Mouse (Mus musculus) E14TG2a.4 (cell line): Measurements from ENCODE around the gene Bend7.

Experiments used
- H3K27me3 ChIP-seq: 2 replicates; pipeline ENCODE4 v1.6.1; 2014; ENCODE audit warnings: low read length, control low read depth; ENCODE audit not compliant: insufficient read depth
- H3K36me3 ChIP-seq: 2 replicates; pipeline ENCODE4 v1.6.1; 2014; ENCODE audit warnings: low read length, control low read depth; ENCODE audit not compliant: insufficient read depth
- H3K4me1 ChIP-seq: replicated peaks from 2 replicates; pipeline ENCODE4 v1.6.1; 2014; ENCODE audit warnings: low read depth, low read length, control low read depth
- H3K4me3 ChIP-seq: replicated peaks from 2 replicates; pipeline ENCODE4 v1.5.1; 2014; ENCODE audit warnings: mild to moderate bottlenecking, low read length
- H3K9me3 ChIP-seq: 2 replicates; pipeline ENCODE4 v1.6.1; 2014; ENCODE audit warnings: low read length, control low read depth
- CTCF ChIP-seq: conservative IDR thresholded peaks from 2 replicates; pipeline ENCODE4 v1.5.1; 2014; ENCODE audit warnings: low read length
- NANOG ChIP-seq: IDR thresholded peaks from 2 replicates; pipeline ENCODE4 v1.6.1; 2014; ENCODE audit warnings: borderline replicate concordance, low read length, mixed read lengths
- POU5F1 ChIP-seq: IDR thresholded peaks from 2 replicates; pipeline ENCODE4 v1.6.1; 2014; ENCODE audit warnings: low read length, borderline replicate concordance

The Bend7 gene

DNA sequence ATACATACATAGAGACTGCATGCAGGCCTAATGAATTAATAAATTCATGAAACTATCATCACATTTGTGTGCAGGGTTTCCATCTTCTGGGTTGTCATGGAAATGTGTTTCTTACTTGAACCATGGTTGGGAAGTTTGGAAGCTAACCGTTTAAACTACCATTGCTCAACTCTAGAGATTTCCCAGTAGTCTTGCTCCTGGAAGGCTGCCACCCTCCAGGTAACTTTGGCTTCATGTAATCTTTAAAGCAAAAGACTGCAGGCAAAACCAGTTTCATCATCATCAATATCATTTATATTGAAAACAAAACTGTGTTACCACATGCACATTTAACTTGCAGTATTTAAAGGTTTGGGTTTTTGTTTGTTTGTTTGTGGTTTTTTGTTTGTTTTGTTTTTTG is 16.3 kb downstream of the Bend7 start:
- Histone ChIP-seq H3K9me3 (peaks cover 6% of the 10 kb centered on the region), H3K36me3 (no peaks in the 10 kb centered on the region), H3K4me3 (no peak overlapping the region), H3K4me1 (no peaks in the 10 kb centered on the region), H3K27me3 (0 out of 2 replicates have a peak, but pooled peaks cover 4% of the 10 kb centered on the region)
- TF ChIP-seq NANOG = no peak

DNA sequence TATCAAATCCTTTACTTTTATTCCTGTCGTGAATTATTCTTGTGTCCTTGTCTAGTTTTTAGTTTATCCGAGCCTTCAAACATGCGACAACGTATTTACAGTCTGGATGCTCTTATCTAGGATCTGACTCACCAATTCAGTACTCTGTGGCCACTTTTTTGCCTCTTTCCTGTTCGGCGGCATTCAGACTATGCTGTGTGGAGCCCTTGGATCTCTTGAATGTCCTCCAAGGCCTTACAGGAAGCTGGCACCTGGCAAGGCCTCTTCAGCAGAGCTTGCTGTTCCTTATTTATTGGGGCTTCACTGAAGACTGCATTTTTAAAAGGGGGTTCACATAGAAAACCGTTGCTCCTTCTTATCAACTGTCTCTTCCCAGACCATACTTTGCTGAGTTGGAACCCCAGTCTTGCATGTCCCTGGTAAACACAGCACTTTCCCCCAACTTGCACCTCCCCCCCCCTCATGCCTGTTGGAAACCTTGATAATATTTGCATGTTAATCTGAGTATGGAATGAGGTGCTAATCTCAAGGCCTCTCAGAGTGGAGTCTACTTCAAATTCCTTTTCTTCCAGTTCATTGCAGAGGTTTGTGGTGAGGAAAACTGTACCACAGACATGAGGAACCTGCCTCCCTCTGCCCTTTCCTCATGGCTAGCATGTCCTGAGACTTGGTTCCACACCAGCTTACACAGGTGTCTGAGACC is 18.6 kb downstream of the Bend7 start:
- no peak for TF ChIP-seq NANOG
- no peak for TF ChIP-seq CTCF
- TF ChIP-seq POU5F1 = no peak
- H3K9me3 ChIP-seq = peaks cover 6% of the 10 kb centered on the region
- H3K27me3 ChIP-seq = 0 out of 2 replicates have a peak, but pooled peaks cover 4% of the 10 kb centered on the region
- H3K4me3 ChIP-seq = no peak overlapping the region
- H3K4me1 ChIP-seq = no peaks in the 10 kb centered on the region
- H3K36me3 ChIP-seq = no peaks in the 10 kb centered on the region

GRCm38 (mm10) chr2:4736798-4737155 is 19.1 kb downstream of the Bend7 start:
- H3K4me1 ChIP-seq = no peaks in the 10 kb centered on the region
- H3K27me3 ChIP-seq = 0 out of 2 replicates have a peak, but pooled peaks cover 4% of the 10 kb centered on the region
- H3K36me3 ChIP-seq = no peaks in the 10 kb centered on the region
- H3K4me3 ChIP-seq = no peak overlapping the region
- TF ChIP-seq NANOG (no peak), CTCF (no peak), POU5F1 (no peak)
- H3K9me3 ChIP-seq = peaks cover 6% of the 10 kb centered on the region

DNA sequence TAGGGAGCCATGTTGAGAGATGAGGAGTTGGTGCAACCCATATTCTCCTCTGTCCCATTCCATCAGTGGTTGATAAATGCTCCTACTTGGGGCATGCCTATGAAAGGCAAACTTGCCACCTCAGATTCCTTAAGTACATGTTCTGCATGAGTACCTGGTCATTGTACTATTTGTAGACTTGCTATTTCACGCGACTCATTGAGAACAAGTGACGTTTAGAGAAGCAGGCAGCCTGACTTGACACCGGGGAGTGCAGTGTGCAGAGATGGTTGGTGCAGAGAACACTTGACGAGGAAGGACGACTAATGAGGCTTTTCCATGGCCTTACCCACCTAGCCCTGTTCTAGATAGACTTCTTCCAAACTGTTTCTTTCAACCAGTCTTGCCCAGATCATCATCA is 34.3 kb downstream of the Bend7 start:
- Histone ChIP-seq H3K4me3 (no peak overlapping the region), H3K27me3 (no peaks in the 10 kb centered on the region), H3K9me3 (no peaks in the 10 kb centered on the region), H3K4me1 (no peaks in the 10 kb centered on the region), H3K36me3 (no peaks in the 10 kb centered on the region)
- TF ChIP-seq NANOG = no peak
- no peak for TF ChIP-seq CTCF
- no peak for TF ChIP-seq POU5F1

- Histone ChIP-seq H3K4me1 (no peaks in the 10 kb centered on the region), H3K9me3 (no peaks in the 10 kb centered on the region), H3K27me3 (no peaks in the 10 kb centered on the region), H3K36me3 (no peaks in the 10 kb centered on the region), H3K4me3 (no peak overlapping the region)
- TF ChIP-seq NANOG (no peak), CTCF (no peak), POU5F1 (no peak)
Observed at GRCm38 (mm10) chr2:4755716-4756115, 38.1 kb downstream of the Bend7 start.

GRCm38 (mm10) chr2:4757218-4757617 is 39.6 kb downstream of the Bend7 start:
- no peak for TF ChIP-seq CTCF
- no peak for TF ChIP-seq POU5F1
- H3K4me3 ChIP-seq = no peak overlapping the region
- no peaks in the 10 kb centered on the region for H3K9me3 ChIP-seq
- no peaks in the 10 kb centered on the region for H3K27me3 ChIP-seq
- H3K4me1 ChIP-seq = no peaks in the 10 kb centered on the region
- no peaks in the 10 kb centered on the region for H3K36me3 ChIP-seq

DNA sequence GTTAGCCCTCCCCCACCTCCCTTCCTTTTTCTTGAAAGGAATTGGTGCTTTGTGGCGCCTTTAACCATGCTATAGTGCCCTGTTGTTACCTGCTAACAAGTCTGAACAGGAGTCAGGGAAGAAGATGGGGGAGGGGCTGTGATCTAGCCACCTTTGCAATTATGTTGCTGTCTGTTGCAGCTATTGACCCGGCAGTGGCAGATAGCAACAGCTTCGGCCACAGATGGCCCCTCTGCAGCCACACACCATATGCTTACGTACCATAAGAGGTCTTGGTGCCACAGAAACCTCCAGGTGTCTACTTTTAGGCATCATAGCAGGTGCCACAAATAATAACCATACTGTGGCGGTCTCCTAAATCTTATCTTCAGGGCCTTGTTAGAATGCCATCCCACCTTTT is 43.1 kb downstream of the Bend7 start:
- Histone ChIP-seq H3K9me3 (no peaks in the 10 kb centered on the region), H3K27me3 (no peaks in the 10 kb centered on the region), H3K4me1 (no peaks in the 10 kb centered on the region), H3K4me3 (no peak overlapping the region), H3K36me3 (no peaks in the 10 kb centered on the region)
- TF ChIP-seq NANOG = no peak
- TF ChIP-seq CTCF = no peak
- TF ChIP-seq POU5F1 = no peak

DNA sequence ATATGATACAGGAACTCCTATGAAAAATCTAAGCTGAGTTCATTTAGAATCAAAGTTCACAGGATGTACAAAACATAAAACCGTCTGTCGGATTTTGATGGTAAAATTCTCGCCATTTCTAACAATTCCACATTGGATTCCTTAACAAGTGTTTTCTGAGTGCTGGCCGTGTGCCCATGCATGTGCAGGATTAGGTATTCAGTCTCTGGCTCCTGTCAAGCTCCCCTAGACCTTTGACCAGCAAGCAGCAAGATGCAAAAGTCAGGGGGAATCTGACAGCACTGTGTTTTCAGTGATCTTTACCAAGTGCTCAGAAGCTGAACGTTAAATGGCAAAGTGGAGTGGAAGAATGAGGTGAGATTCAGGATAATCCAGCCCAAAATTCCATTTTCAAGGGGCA is 44.3 kb downstream of the Bend7 start:
- no peak overlapping the region for H3K4me3 ChIP-seq
- H3K36me3 ChIP-seq = no peaks in the 10 kb centered on the region
- H3K9me3 ChIP-seq = no peaks in the 10 kb centered on the region
- H3K27me3 ChIP-seq = no peaks in the 10 kb centered on the region
- no peaks in the 10 kb centered on the region for H3K4me1 ChIP-seq
- TF ChIP-seq POU5F1 (no peak), NANOG (no peak), CTCF (no peak)

DNA sequence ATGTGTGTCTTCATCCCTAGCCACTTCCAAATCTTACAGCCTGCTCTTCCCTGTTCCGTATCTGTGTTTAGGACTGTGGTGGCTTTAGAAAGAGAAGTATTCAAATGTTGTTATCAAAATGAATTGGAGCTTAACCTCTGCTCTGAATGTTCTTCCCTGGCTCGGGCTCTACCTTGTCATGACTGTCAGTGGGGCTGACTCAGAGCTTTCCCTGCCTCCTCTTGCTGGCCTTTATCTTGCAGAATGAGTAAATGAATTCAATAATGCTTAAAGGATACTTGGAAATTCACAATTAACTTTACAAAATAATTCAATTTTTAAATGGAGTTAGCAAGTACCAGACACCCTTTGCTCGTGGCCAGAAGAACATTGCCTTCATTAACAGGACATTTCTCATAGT is 46.4 kb downstream of the Bend7 start:
- Histone ChIP-seq H3K4me3 (no peak overlapping the region), H3K36me3 (no peaks in the 10 kb centered on the region), H3K9me3 (no peaks in the 10 kb centered on the region), H3K4me1 (no peaks in the 10 kb centered on the region), H3K27me3 (no peaks in the 10 kb centered on the region)
- TF ChIP-seq CTCF = no peak
- no peak for TF ChIP-seq NANOG
- no peak for TF ChIP-seq POU5F1
